ENCODE assay signal across 13 mouse cellular contexts in the genomic region with DNA sequence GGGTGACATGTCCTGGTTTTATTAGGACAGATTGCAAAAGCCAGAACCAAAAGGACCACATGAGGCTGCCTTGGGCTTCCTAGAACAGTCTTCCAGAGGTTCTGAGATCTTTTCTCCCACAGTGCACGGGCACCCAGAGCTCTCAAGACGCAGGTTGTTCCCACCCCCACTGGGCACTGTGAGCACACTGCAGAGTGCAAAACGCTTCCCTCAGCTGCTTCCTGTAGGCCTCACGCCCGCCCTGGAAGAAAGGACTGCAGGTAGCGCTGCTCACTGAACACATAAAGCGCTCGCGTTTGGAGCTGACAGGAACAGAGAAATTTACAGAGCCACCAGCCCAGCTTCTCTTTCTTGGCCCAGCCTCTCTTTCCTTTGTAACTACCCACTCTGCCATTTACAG.
"Had no signal": no experiment of that assay in that cellular context is flagged by ENCODE, and none has a peak within 500 bp of the region (broad histone marks: within the 10 kb centered on the region; RNA-seq: fewer than 3 reads in every experiment).

No protein-coding gene starts in this region.

- H3K27me3 ChIP-seq: limb, embryonic 13.5 days; midbrain, embryonic 13.5 days; neural tube, embryonic 15.5 days had no signal

- ATAC-seq: midbrain, embryonic 13.5 days had no signal

- DNase-seq: kidney, adult 11 months; kidney, adult 9 months; kidney, postnatal 36 days; layer of hippocampus, adult 9-11 months; lung, adult 18-20 months; right cerebral cortex, adult 18-20 months; right cerebral cortex, postnatal 25 days had no signal

- H3K36me3 ChIP-seq: limb, embryonic 13.5 days; midbrain, embryonic 13.5 days; neural tube, embryonic 15.5 days had no signal

- H3K27ac ChIP-seq: kidney, postnatal 0 days; limb, embryonic 13.5 days; liver, embryonic 14.5 days; midbrain, embryonic 13.5 days; neural tube, embryonic 15.5 days had no signal

- H3K9me3 ChIP-seq: limb, embryonic 13.5 days; midbrain, embryonic 13.5 days; neural tube, embryonic 15.5 days had no signal

- H3K4me3 ChIP-seq: limb, embryonic 13.5 days; midbrain, embryonic 13.5 days; myocyte; neural tube, embryonic 15.5 days had no signal

- H3K4me1 ChIP-seq: midbrain, embryonic 13.5 days; neural tube, embryonic 15.5 days had no signal
